Mouse (Mus musculus): ENCODE measurements at regions not wholly inside any gene's neighbourhood (a gene's known extent, or its start where the extent isn't known, plus 50 kb on each side); places are given as distances from the start of the nearest gene placed in this dataset.
"Not testable (repeated sequence)": the region's sequence is repeated elsewhere in the genome, so short reads cannot be mapped to it uniquely, and the experiment has no call there.

DNA sequence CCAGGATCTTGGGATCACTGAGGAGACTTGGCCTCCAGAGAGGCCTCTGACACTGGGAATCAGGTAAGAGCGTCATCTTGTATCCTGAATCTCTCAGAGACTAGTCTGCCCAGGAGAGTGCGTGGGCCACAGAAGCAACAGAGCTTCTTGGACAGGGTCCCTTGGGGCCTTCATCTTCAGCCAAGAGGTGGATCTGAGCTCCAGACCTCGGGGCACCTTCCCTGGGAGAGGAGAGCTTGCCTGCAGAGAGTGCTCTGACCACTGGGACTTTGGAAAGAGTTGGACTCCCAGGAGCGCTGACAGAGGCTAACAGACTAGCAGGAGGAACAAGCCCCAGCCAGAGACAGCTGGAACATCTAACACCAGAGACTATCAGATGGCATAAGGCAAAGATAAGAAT, 73.9 kb upstream of the Gm15319 start:
- DNase-seq: peak; percentile 21 to 22

DNA sequence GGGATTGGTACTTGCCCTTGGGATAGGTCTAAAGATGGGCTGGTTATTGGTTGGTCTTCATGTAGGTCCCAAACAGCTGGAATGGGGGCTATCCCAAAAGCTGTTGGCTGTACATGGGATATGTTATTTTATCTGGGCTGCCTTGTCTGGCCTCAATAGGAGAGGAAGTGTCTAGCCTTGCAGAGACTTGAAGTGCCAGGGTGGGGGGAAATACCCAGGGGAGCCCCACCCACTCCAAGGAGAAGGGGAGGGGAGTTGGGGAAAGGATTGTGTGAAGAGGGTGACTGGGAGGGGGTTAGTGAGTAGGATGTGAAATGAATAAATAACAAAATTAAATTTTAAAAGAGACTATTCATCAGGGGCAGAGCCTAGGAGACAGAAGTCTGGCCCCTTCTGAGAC, 70.2 kb upstream of the Gm15319 start:
- DNase-seq: not testable (repeated sequence)

DNA sequence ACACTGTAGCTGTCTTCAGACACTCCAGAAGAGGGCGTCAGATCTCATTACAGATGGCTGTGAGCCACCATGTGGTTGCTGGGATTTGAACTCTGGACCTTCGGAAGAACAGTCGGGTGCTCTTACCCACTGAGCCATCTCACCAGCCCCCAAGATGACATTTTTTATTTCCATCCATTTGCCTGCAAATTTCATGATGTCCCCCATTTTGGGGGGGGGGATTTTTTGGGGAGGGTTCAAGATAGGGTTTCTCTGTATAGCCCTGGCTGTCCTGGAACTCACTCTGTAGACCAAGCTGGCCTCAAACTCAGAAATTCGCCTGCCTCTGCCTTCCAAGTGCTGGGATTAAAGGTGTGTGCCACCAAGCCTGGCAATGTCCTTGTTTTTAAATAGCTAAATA, 66.5 kb upstream of the Gm15319 start:
- DNase-seq: not testable (repeated sequence)

DNA sequence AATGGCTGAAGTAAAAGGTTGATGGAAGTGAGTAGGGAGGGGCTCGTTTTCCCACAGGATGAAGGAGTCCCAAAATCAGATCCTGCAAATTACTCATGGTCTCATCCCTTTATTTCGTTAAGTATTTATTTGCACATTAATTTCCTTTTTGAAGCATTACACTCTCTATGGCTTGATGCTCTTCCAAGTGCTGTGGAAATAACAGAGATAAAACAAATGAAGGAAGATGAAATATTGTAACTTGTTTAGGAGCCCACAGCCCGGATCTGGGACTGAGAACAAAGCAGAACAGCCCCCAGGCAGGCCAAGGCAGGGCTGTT, 61.9 kb upstream of the Gm15319 start:
- DNase-seq: not testable (repeated sequence)

DNA sequence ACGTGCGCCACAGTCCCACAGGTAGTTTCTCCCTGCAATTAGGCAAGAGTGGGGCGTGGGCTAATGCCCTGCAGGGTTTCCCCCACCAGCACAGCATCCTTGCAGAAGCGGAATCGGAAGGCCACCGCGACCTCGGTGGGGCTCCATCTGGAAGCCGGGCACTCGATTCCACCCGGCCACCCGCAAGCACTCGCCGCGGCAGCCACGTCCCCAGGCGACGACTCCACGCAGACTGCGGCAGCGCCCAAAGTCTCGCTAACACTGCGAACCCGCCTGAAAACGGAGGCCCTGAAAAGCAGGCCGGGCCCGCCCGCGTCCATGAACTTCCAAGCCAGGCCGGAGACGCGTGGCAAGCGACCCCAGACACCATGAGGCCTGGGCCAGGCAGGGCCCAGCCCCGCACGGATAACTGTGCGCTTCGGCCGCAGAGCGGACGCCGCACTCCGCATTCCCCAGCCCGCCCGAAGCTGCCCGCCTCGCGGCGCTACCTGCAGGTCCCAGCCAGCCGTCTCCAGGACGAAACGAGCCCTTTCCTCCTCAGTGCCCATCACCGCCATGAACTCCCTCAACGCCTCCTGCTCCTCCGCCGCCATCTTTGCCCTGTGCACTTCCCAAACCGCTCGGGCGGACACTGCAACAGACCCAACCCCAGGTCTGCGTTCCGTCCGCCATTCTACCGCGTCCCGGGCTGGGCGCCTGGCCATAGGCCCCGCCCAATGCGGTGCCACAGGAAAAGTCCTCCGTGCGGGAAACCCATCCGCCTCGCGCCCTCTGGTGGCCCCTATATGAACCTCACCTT, 61.3 kb upstream of the Gm15319 start:
- DNase-seq: peak; percentile 100

DNA sequence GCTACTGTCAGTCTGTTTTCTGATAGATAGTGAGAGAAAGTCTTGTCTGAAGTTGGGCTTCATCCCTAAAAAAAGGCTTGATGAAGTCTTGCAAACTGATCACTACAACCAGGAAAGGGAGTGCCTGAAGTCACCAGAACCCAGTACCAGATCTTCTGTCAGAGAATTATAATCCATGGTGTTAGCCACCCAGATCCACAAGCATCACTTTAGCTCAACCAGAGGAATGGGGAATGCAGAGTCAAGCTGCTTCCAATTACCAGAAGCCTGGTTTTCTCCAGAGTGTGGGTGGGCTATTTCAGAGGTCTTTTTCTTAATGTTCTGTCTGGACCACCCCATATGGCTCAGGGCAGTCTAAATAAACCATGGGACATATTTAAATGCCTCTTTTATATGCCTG, 57.8 kb upstream of the Gm15319 start:
- not testable (repeated sequence) for DNase-seq
